Mouse (Mus musculus): ENCODE data around the gene Sh3d21. TPM values are rescaled to one million over a fixed set of nuclear protein-coding genes. Genes with fewer than 3 reads are reported as not detected.

Gene Sh3d21
- polyA plus RNA-seq, 2 experiments = 8.5 to 10.9 TPM

- H3K9ac ChIP-seq (ENCODE audit: low read depth, low read length, severe bottlenecking) = no peak overlapping the region
- no peak for TF ChIP-seq POLR2A (IDR thresholded peaks at IDR 0.05; ENCODE audit: borderline replicate concordance, extremely low read depth, insufficient read depth, insufficient read length)
- no peaks in the 10 kb centered on the region for H3K4me1 ChIP-seq (ENCODE audit: control insufficient read depth, insufficient read depth, low read length)
- WGBS = 84% methylated on average over 2 of the region's 2 CpGs
- no peak overlapping the region for H3K27ac ChIP-seq (replicated peaks; ENCODE audit: low read depth, low read length)
- no peak for DNase-seq (ENCODE audit: low spot score)
- no peak overlapping the region for H3K4me2 ChIP-seq (replicated peaks; ENCODE audit: low read depth, low read length, severe bottlenecking)
- peaks cover 36% of the 10 kb centered on the region for H3K36me3 ChIP-seq (ENCODE audit: control insufficient read depth, insufficient read depth, low read length)
- ATAC-seq (ENCODE audit: low FRiP score, low read depth) = no peak
- H3K27me3 ChIP-seq (ENCODE audit: control insufficient read depth, insufficient read depth, low read length) = no peaks in the 10 kb centered on the region
- 0 out of 2 replicates have a peak, but pooled peaks cover 8% of the 10 kb centered on the region for H3K9me3 ChIP-seq (ENCODE audit: control insufficient read depth, low read length)
- H3K4me3 ChIP-seq (replicated peaks; ENCODE audit: low read length) = no peak overlapping the region
Measured at GRCm38 (mm10) chr4:126120506-126120905, 42.8 kb downstream of the Sh3d21 start.

GRCm38 (mm10) chr4:126120052-126120451, 43.2 kb downstream of the Sh3d21 start:
- no peak for DNase-seq (ENCODE audit: low spot score)
- H3K27ac ChIP-seq (replicated peaks; ENCODE audit: low read depth, low read length) = no peak overlapping the region
- TF ChIP-seq POLR2A (IDR thresholded peaks at IDR 0.05; ENCODE audit: borderline replicate concordance, extremely low read depth, insufficient read depth, insufficient read length) = no peak
- H3K4me3 ChIP-seq (replicated peaks; ENCODE audit: low read length) = no peak overlapping the region
- no peaks in the 10 kb centered on the region for H3K27me3 ChIP-seq (ENCODE audit: control insufficient read depth, insufficient read depth, low read length)
- ATAC-seq (ENCODE audit: low FRiP score, low read depth) = no peak
- 0 out of 2 replicates have a peak, but pooled peaks cover 8% of the 10 kb centered on the region for H3K9me3 ChIP-seq (ENCODE audit: control insufficient read depth, low read length)
- peaks cover 32% of the 10 kb centered on the region for H3K36me3 ChIP-seq (ENCODE audit: control insufficient read depth, insufficient read depth, low read length)
- WGBS = 84% methylated on average over 5 of the region's 5 CpGs
- H3K4me1 ChIP-seq (ENCODE audit: control insufficient read depth, insufficient read depth, low read length) = no peaks in the 10 kb centered on the region
- H3K9ac ChIP-seq (ENCODE audit: low read depth, low read length, severe bottlenecking) = no peak overlapping the region
- no peak overlapping the region for H3K4me2 ChIP-seq (replicated peaks; ENCODE audit: low read depth, low read length, severe bottlenecking)

GRCm38 (mm10) chr4:126119051-126119450, 44.2 kb downstream of the Sh3d21 start:
- no peak for DNase-seq (ENCODE audit: low spot score)
- WGBS = 89% methylated on average over 1 of the region's 1 CpGs
- Histone ChIP-seq H3K9me3 (ENCODE audit: control insufficient read depth, low read length) (0 out of 2 replicates have a peak, but pooled peaks cover 8% of the 10 kb centered on the region), H3K9ac (ENCODE audit: low read depth, low read length, severe bottlenecking) (no peak overlapping the region), H3K36me3 (ENCODE audit: control insufficient read depth, insufficient read depth, low read length) (peaks cover 23% of the 10 kb centered on the region), H3K4me3 (replicated peaks; ENCODE audit: low read length) (no peak overlapping the region), H3K27ac (replicated peaks; ENCODE audit: low read depth, low read length) (no peak overlapping the region), H3K4me2 (replicated peaks; ENCODE audit: low read depth, low read length, severe bottlenecking) (no peak overlapping the region), H3K27me3 (ENCODE audit: control insufficient read depth, insufficient read depth, low read length) (no peaks in the 10 kb centered on the region), H3K4me1 (ENCODE audit: control insufficient read depth, insufficient read depth, low read length) (no peaks in the 10 kb centered on the region)
- TF ChIP-seq POLR2A (IDR thresholded peaks at IDR 0.05; ENCODE audit: borderline replicate concordance, extremely low read depth, insufficient read depth, insufficient read length) = no peak
- no peak for ATAC-seq (ENCODE audit: low FRiP score, low read depth)

- Histone ChIP-seq H3K4me1 (ENCODE audit: control insufficient read depth, insufficient read depth, low read length) (no peaks in the 10 kb centered on the region), H3K9me3 (ENCODE audit: control insufficient read depth, low read length) (0 out of 2 replicates have a peak, but pooled peaks cover 8% of the 10 kb centered on the region), H3K4me2 (replicated peaks; ENCODE audit: low read depth, low read length, severe bottlenecking) (no peak overlapping the region), H3K36me3 (ENCODE audit: control insufficient read depth, insufficient read depth, low read length) (peaks cover 19% of the 10 kb centered on the region), H3K27me3 (ENCODE audit: control insufficient read depth, insufficient read depth, low read length) (no peaks in the 10 kb centered on the region), H3K9ac (ENCODE audit: low read depth, low read length, severe bottlenecking) (no peak overlapping the region), H3K27ac (replicated peaks; ENCODE audit: low read depth, low read length) (no peak overlapping the region), H3K4me3 (replicated peaks; ENCODE audit: low read length) (no peak overlapping the region)
- no peak for DNase-seq (ENCODE audit: low spot score)
- WGBS = 84% methylated on average over 4 of the region's 4 CpGs
- TF ChIP-seq POLR2A (IDR thresholded peaks at IDR 0.05; ENCODE audit: borderline replicate concordance, extremely low read depth, insufficient read depth, insufficient read length) = no peak
- ATAC-seq (ENCODE audit: low FRiP score, low read depth) = no peak
Measured at GRCm38 (mm10) chr4:126118651-126119050, 44.6 kb downstream of the Sh3d21 start.

GRCm38 (mm10) chr4:126117116-126117515, 46.2 kb downstream of the Sh3d21 start:
- TF ChIP-seq POLR2A (IDR thresholded peaks at IDR 0.05; ENCODE audit: borderline replicate concordance, extremely low read depth, insufficient read depth, insufficient read length) = no peak
- no peak for DNase-seq (ENCODE audit: low spot score)
- no peak overlapping the region for H3K4me2 ChIP-seq (replicated peaks; ENCODE audit: low read depth, low read length, severe bottlenecking)
- no peak overlapping the region for H3K27ac ChIP-seq (replicated peaks; ENCODE audit: low read depth, low read length)
- no peak for ATAC-seq (ENCODE audit: low FRiP score, low read depth)
- 81% methylated on average over 8 of the region's 8 CpGs for WGBS
- H3K4me3 ChIP-seq (replicated peaks; ENCODE audit: low read length) = no peak overlapping the region
- H3K36me3 ChIP-seq (ENCODE audit: control insufficient read depth, insufficient read depth, low read length) = peaks cover 17% of the 10 kb centered on the region; the same call in 1 of the 2 replicates
- 0 out of 2 replicates have a peak, but pooled peaks cover 8% of the 10 kb centered on the region for H3K9me3 ChIP-seq (ENCODE audit: control insufficient read depth, low read length)
- no peaks in the 10 kb centered on the region for H3K4me1 ChIP-seq (ENCODE audit: control insufficient read depth, insufficient read depth, low read length)
- no peak overlapping the region for H3K9ac ChIP-seq (ENCODE audit: low read depth, low read length, severe bottlenecking)
- H3K27me3 ChIP-seq (ENCODE audit: control insufficient read depth, insufficient read depth, low read length) = no peaks in the 10 kb centered on the region
